Mouse (Mus musculus): Measurements from ENCODE around the gene 3110021N24Rik. TPM values are rescaled to one million over a fixed set of nuclear protein-coding genes. Genes with fewer than 3 reads are reported as not detected.
"Not testable (repeated sequence)": the region's sequence is repeated elsewhere in the genome, so short reads cannot be mapped to it uniquely, and the experiment has no call there.

3110021N24Rik gene
- polyA plus RNA-seq (2014; fragmentation: Nextera tagmentation; extraction: Ambion mirVana), result 0.35 and 0.47 TPM in 2 replicates

DNA sequence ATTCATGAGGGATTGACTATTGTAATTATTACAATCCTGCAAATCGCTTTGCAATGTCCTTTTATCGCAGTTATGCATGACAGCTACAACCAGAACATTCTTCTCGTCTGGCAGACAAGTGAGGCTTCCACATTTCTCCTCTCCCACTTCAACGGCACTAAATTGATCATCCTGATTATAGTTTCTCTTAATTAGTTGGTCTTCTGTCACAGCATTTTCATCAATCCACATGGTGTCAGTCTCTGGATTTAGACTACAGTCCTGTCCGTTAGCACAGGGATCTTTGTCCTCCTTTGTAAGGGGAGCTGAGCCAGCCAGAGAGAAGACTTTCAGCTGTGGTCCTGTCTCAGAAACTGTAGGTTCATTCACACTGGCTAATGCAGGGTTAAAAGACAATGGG, at the start of gene 3110021N24Rik:
Gene 3110021N24Rik (plus strand): TSS at position 301 of the 400 bp plus-strand sequence.
- Histone ChIP-seq H3K4me1 (replicated peaks; ENCODE audit: control insufficient read depth, insufficient read depth, low read length) (no peaks in the 10 kb centered on the region), H3K9me3 (ENCODE audit: control insufficient read depth, low read length) (no peaks in the 10 kb centered on the region), H3K4me3 (ENCODE audit: low read depth, low read length) (no peak within 1 kb of the TSS), H3K27ac (ENCODE audit: low read depth, low read length) (no peak within 1 kb of the TSS), H3K27me3 (replicated peaks; ENCODE audit: control insufficient read depth, insufficient read depth, low read length) (no peaks in the 10 kb centered on the region), H3K36me3 (ENCODE audit: control insufficient read depth, insufficient read depth, low read length) (no peaks in the 10 kb centered on the region), H3K4me2 (no peak within 1 kb of the TSS), H3K9ac (ENCODE audit: low read depth, low read length) (no peak within 1 kb of the TSS)
- WGBS, result 83% methylated on average over 5 of the region's 5 CpGs
- DNase-seq (ENCODE audit: low spot score) (no peak), ATAC-seq (replicated peaks; ENCODE audit: low FRiP score) (no peak)

DNA sequence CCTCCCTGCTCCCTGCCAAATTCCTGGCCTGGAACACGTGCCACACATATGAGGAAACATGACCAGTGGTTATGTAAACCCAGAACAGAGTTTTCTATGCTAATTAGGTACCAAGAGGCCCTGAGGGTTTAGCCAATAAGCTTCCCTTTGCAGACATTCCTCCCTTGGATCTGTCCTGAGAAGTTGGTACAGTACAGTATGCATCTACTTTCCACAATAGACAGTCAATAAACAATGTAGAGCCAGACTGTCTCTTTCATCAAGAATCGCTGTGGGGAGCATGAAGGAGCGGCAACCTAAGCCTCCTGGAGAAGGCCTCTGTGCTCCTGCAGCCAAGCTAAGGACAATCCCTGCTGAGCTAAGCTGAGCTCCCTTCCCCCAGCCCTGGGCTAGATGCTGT, 33.3 kb upstream of the 3110021N24Rik start:
- 72% methylated on average over 3 of the region's 3 CpGs for WGBS
- no peak for DNase-seq (ENCODE audit: low spot score)
- Histone ChIP-seq H3K27me3 (replicated peaks; ENCODE audit: control insufficient read depth, insufficient read depth, low read length) (no peaks in the 10 kb centered on the region), H3K4me2 (no peak overlapping the region), H3K9me3 (ENCODE audit: control insufficient read depth, low read length) (no peaks in the 10 kb centered on the region), H3K9ac (ENCODE audit: low read depth, low read length) (no peak overlapping the region), H3K36me3 (ENCODE audit: control insufficient read depth, insufficient read depth, low read length) (no peaks in the 10 kb centered on the region; the same call in 1 of the 2 replicates), H3K27ac (ENCODE audit: low read depth, low read length) (no peak overlapping the region), H3K4me3 (ENCODE audit: low read depth, low read length) (no peak overlapping the region), H3K4me1 (replicated peaks; ENCODE audit: control insufficient read depth, insufficient read depth, low read length) (no peaks in the 10 kb centered on the region)
- no peak for ATAC-seq (replicated peaks; ENCODE audit: low FRiP score)

DNA sequence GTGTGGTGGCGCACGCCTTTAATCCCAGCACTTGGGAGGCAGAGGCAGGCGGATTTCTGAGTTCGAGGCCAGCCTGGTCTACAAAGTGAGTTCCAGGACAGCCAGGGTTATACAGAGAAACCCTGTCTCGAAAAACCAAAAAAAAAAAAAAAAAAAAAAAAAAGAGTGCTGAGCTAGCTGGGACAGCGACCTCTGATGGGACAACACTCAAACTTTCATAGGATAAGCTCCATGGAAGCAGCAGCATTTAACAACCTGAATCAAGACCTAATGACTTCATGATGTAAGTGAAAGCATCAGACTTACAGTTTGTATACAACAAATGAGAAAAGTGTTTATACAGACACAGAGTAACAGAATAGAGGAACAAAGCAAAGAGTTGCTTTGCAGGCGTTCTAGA, 32.4 kb upstream of the 3110021N24Rik start:
- not testable (repeated sequence) for H3K4me2 ChIP-seq; H3K9me3 ChIP-seq (ENCODE audit: control insufficient read depth, low read length); ATAC-seq (replicated peaks; ENCODE audit: low FRiP score); H3K9ac ChIP-seq (ENCODE audit: low read depth, low read length); H3K36me3 ChIP-seq (ENCODE audit: control insufficient read depth, insufficient read depth, low read length); H3K4me1 ChIP-seq (replicated peaks; ENCODE audit: control insufficient read depth, insufficient read depth, low read length); H3K27ac ChIP-seq (ENCODE audit: low read depth, low read length); H3K4me3 ChIP-seq (ENCODE audit: low read depth, low read length); DNase-seq (ENCODE audit: low spot score); H3K27me3 ChIP-seq (replicated peaks; ENCODE audit: control insufficient read depth, insufficient read depth, low read length)
- WGBS, result 89% methylated on average over 6 of the region's 7 CpGs

DNA sequence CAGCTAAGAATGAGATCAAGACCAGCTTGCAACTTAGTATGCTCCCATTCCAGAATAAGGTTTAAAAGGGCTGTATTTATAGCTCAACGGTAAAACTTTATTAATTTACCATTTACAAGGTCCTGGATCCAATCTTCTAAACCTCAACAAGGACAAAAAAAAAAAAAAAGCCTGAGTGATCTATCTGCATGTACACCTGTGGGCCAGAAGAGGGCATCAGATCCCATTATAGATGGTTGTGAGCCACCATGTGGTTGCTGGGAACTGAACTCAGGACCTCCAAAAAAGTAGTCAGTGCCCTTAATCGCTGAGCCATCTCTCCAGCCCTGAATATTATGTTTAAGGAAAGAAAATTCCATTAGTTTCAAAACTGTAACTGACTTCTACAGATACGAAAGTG, 29.0 kb upstream of the 3110021N24Rik start:
- Histone ChIP-seq H3K9ac (ENCODE audit: low read depth, low read length) (no peak overlapping the region), H3K36me3 (ENCODE audit: control insufficient read depth, insufficient read depth, low read length) (no peaks in the 10 kb centered on the region; the same call in 1 of the 2 replicates), H3K9me3 (ENCODE audit: control insufficient read depth, low read length) (no peaks in the 10 kb centered on the region), H3K27me3 (replicated peaks; ENCODE audit: control insufficient read depth, insufficient read depth, low read length) (no peaks in the 10 kb centered on the region), H3K4me2 (no peak overlapping the region), H3K4me3 (ENCODE audit: low read depth, low read length) (no peak overlapping the region), H3K27ac (ENCODE audit: low read depth, low read length) (no peak overlapping the region), H3K4me1 (replicated peaks; ENCODE audit: control insufficient read depth, insufficient read depth, low read length) (no peaks in the 10 kb centered on the region)
- WGBS, result 90% methylated on average over 3 of the region's 3 CpGs
- ATAC-seq (replicated peaks; ENCODE audit: low FRiP score) (no peak), DNase-seq (ENCODE audit: low spot score) (no peak)

DNA sequence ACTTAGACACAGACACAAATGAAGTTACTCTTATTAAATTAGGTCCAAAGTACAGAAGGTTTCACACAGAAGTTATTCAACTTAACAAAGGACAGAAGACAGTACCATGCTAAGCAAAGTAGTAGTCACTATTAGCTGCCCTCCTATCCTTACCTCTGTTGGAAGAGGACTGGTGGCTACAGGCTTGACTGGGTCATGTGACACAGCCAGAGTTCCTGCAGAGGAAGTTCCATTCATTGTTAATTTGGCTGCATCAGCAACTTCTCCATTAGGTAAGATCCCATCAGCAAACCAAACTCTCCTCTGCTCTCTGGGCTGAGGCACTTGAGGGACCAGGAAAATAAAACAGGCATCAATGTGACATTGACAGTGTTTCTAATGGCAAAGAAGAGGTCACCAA, 28.0 kb upstream of the 3110021N24Rik start:
- no peaks in the 10 kb centered on the region for H3K9me3 ChIP-seq (ENCODE audit: control insufficient read depth, low read length)
- H3K4me3 ChIP-seq (ENCODE audit: low read depth, low read length), result no peak overlapping the region
- H3K4me2 ChIP-seq, result no peak overlapping the region
- H3K27me3 ChIP-seq (replicated peaks; ENCODE audit: control insufficient read depth, insufficient read depth, low read length), result no peaks in the 10 kb centered on the region
- DNase-seq (ENCODE audit: low spot score), result no peak
- no peaks in the 10 kb centered on the region for H3K4me1 ChIP-seq (replicated peaks; ENCODE audit: control insufficient read depth, insufficient read depth, low read length)
- no peak overlapping the region for H3K9ac ChIP-seq (ENCODE audit: low read depth, low read length)
- no peak for ATAC-seq (replicated peaks; ENCODE audit: low FRiP score)
- no peak overlapping the region for H3K27ac ChIP-seq (ENCODE audit: low read depth, low read length)
- no peaks in the 10 kb centered on the region; the same call in 1 of the 2 replicates for H3K36me3 ChIP-seq (ENCODE audit: control insufficient read depth, insufficient read depth, low read length)

DNA sequence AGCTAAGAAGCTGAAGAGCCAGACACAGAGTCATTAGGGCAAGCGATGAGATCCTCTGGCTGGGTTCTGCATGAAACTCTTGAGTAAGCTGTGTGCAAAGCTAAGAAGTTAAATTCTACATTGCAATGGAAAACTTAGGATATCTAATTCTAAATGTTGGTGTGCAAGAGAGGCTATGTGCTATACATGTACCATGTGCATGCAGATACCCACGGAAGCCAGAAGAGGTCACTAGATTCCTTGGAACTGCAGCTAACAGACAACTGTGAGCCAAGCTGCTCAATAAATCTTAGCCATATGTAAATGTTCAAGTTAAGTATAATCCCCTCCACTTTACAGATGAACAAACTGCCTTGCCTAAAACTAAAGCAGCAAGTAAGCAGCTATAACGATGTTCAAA, 22.5 kb upstream of the 3110021N24Rik start:
- Histone ChIP-seq H3K4me2 (no peak overlapping the region), H3K4me1 (replicated peaks; ENCODE audit: control insufficient read depth, insufficient read depth, low read length) (no peaks in the 10 kb centered on the region), H3K9ac (ENCODE audit: low read depth, low read length) (no peak overlapping the region), H3K27ac (ENCODE audit: low read depth, low read length) (no peak overlapping the region), H3K27me3 (replicated peaks; ENCODE audit: control insufficient read depth, insufficient read depth, low read length) (no peaks in the 10 kb centered on the region), H3K4me3 (ENCODE audit: low read depth, low read length) (no peak overlapping the region), H3K9me3 (ENCODE audit: control insufficient read depth, low read length) (no peaks in the 10 kb centered on the region), H3K36me3 (ENCODE audit: control insufficient read depth, insufficient read depth, low read length) (no peaks in the 10 kb centered on the region)
- ATAC-seq (replicated peaks; ENCODE audit: low FRiP score) (no peak), DNase-seq (ENCODE audit: low spot score) (no peak)
- WGBS, result 56% methylated on average over 3 of the region's 3 CpGs

DNA sequence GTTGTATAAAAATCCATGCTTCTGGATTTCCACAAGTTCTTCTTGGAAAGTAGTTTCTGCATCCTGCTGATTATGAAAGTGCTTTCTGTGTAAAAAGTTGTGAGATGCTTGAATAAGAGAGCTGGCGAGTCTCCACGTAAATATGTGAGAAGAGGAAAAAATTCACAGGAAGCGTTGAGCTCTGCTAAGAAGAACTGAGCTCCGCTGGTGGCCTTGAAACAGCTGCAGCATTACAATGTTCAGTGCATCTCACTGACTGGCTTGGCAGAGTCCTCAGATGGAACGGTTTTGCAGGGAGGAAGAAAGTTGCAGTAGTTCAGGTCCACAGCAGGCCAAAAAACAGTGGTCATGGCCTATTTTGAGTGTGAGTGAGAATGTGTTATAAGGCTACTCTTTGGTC, 11.2 kb upstream of the 3110021N24Rik start:
- DNase-seq (ENCODE audit: low spot score), result no peak
- WGBS, result 82% methylated on average over 5 of the region's 5 CpGs
- ATAC-seq (replicated peaks; ENCODE audit: low FRiP score), result no peak

DNA sequence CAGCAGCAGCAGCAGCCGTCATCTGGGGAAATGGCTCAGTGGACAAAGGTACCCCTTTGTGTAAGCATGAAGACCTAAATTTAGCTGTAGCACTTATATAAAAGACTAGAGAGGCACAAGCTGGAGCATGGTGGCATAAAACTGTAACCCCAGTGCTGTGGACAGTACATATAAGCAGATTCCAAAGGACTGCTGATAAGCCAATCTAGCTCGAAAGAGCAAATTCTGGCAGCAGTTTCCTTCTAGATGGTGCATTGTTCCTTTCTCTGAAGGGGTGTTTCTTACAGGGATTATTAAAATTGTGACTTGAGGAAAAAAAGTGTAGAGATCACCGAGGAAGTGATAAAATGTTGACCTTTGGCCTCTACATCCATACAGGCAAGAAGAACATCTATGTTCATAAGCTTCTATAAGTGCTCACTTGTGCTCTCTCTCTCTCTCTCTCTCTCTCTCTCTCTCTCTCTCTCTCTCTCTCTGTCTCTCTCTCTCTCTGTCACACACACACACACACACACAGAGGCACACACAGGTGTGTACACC, 1.9 kb downstream of the 3110021N24Rik start:
- Histone ChIP-seq H3K9ac (ENCODE audit: low read depth, low read length) (no peak overlapping the region), H3K9me3 (ENCODE audit: control insufficient read depth, low read length) (no peaks in the 10 kb centered on the region), H3K4me1 (replicated peaks; ENCODE audit: control insufficient read depth, insufficient read depth, low read length) (no peaks in the 10 kb centered on the region), H3K27me3 (replicated peaks; ENCODE audit: control insufficient read depth, insufficient read depth, low read length) (no peaks in the 10 kb centered on the region), H3K36me3 (ENCODE audit: control insufficient read depth, insufficient read depth, low read length) (no peaks in the 10 kb centered on the region), H3K4me3 (ENCODE audit: low read depth, low read length) (no peak overlapping the region), H3K4me2 (no peak overlapping the region), H3K27ac (ENCODE audit: low read depth, low read length) (no peak overlapping the region)
- DNase-seq (ENCODE audit: low spot score) (no peak), ATAC-seq (replicated peaks; ENCODE audit: low FRiP score) (no peak)
- WGBS, result 74% methylated on average over 3 of the region's 3 CpGs

More for the DNA sequence above, 11.2 kb upstream of the 3110021N24Rik start:
- no peak overlapping the region for H3K4me3 ChIP-seq (ENCODE audit: low read depth, low read length)
- no peak overlapping the region for H3K4me2 ChIP-seq
- H3K27me3 ChIP-seq (replicated peaks; ENCODE audit: control insufficient read depth, insufficient read depth, low read length), result no peaks in the 10 kb centered on the region
- H3K9me3 ChIP-seq (ENCODE audit: control insufficient read depth, low read length), result no peaks in the 10 kb centered on the region
- no peak overlapping the region for H3K9ac ChIP-seq (ENCODE audit: low read depth, low read length)
- H3K27ac ChIP-seq (ENCODE audit: low read depth, low read length), result no peak overlapping the region
- no peaks in the 10 kb centered on the region for H3K36me3 ChIP-seq (ENCODE audit: control insufficient read depth, insufficient read depth, low read length)
- H3K4me1 ChIP-seq (replicated peaks; ENCODE audit: control insufficient read depth, insufficient read depth, low read length), result no peaks in the 10 kb centered on the region

DNA sequence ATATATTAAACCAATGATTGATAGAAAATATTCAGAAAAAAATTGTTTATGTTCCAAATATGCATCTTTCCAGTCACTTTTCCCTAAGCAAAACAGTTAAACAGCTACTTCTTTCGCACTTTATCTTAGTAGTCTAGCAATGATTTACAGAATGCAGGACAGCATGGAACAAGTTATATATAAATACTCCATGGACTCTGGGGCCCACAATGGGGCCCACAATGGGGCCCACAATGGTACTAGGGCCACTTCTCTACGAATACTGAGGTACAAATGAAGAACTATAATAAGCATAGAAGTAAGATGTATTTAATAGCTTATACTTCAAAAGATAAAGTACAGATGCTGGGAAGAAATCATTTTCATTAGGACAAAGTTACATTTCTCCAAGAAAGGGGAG, 4.7 kb downstream of the 3110021N24Rik start:
- DNase-seq (ENCODE audit: low spot score) (no peak), ATAC-seq (replicated peaks; ENCODE audit: low FRiP score) (no peak)
- Histone ChIP-seq H3K36me3 (ENCODE audit: control insufficient read depth, insufficient read depth, low read length) (no peaks in the 10 kb centered on the region), H3K4me2 (no peak overlapping the region), H3K27ac (ENCODE audit: low read depth, low read length) (no peak overlapping the region), H3K4me3 (ENCODE audit: low read depth, low read length) (no peak overlapping the region), H3K4me1 (replicated peaks; ENCODE audit: control insufficient read depth, insufficient read depth, low read length) (no peaks in the 10 kb centered on the region), H3K9me3 (ENCODE audit: control insufficient read depth, low read length) (no peaks in the 10 kb centered on the region), H3K27me3 (replicated peaks; ENCODE audit: control insufficient read depth, insufficient read depth, low read length) (no peaks in the 10 kb centered on the region), H3K9ac (ENCODE audit: low read depth, low read length) (no peak overlapping the region)
- WGBS, result 77% methylated on average over 2 of the region's 2 CpGs
